Mouse (Mus musculus) Muller cell, postnatal 12 days (primary cell): ENCODE data around the gene Slc39a8.

ENCODE experiments used
- DNase-seq: peaks from one replicate; pipeline ENCODE4 v3.0.0-alpha.2; 2015; ENCODE audit errors: inconsistent ontology term

The Slc39a8 gene

GRCm38 (mm10) chr3:135915941-135916340 is 90.9 kb downstream of the Slc39a8 start:
- no peak for DNase-seq

GRCm38 (mm10) chr3:135918566-135919180 is 93.6 kb downstream of the Slc39a8 start:
- DNase-seq = no peak

- no peak for DNase-seq
Measured at GRCm38 (mm10) chr3:135919305-135919704, 94.2 kb downstream of the Slc39a8 start.

- DNase-seq = no peak
Measured at GRCm38 (mm10) chr3:135926729-135927128, 101.7 kb downstream of the Slc39a8 start.

- no peak for DNase-seq
Measured at GRCm38 (mm10) chr3:135928184-135928583, 103.1 kb downstream of the Slc39a8 start.

- DNase-seq = no peak
Measured at GRCm38 (mm10) chr3:135937455-135937854, 112.4 kb downstream of the Slc39a8 start.
